Mouse (Mus musculus): Measurements from ENCODE around the gene Myo15.
"Not testable (repeated sequence)": the region's sequence is repeated elsewhere in the genome, so short reads cannot be mapped to it uniquely, and the experiment has no call there.

The Myo15 gene

DNA sequence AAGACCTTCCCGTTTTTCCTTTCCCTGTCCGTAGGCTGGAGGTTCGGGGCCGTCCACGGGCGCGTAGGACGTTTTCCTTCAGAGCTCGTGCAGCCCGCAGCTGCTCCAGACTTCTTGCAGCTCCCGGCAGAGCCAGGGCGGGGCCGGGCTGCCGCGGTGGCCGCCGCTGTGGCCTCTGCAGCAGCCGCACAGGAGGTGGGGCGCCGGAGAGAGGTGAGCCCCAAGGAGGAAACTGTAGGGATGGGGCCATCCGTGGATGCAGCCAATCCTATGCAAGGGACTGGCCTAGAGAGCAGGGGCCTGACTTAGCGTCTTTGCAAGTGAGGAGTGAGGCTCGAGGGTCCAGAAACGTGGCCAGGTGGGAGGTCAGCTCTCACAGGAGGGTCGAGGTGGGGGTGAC lies 40.4 kb downstream of the Myo15 start:
- DNase-seq: no peak

DNA sequence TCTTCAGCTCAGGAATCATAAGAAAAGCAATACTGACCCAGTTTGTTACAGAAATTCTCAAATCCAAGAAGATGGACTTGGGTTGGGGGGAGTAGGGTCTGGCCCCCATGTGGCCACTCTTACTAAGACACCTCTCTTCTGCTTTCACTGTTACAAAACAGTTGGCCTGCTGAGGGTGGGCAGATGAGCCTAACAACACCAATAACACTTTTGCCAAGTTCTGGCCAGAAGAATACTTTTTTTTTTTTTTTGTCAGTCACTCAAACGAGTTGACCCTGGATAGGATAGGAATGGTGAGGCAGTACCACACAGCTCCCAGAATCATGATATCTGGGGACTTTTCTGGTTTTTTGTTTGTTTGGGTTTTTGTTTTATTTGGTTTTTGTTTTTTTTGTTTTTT lies 42.8 kb downstream of the Myo15 start:
- no peak for DNase-seq

DNA sequence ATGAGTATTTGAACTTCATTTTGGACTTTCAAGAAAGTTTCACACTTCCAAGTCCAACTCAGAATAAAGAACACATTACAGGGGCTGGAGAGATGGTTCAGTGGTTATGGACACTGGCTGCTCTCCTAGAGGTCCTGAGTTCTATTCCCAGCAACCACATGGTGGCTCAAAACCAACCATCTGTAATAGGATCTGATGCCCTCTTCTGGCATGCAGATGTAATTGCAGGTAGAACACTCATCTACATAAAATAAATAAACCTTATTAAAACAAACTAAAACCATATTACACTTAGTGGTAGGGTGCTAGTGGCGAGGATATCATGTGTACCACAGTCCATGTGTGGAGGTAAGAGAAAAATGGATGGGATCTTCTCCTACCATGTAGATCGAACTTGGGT lies 43.4 kb downstream of the Myo15 start:
- DNase-seq: no peak

DNA sequence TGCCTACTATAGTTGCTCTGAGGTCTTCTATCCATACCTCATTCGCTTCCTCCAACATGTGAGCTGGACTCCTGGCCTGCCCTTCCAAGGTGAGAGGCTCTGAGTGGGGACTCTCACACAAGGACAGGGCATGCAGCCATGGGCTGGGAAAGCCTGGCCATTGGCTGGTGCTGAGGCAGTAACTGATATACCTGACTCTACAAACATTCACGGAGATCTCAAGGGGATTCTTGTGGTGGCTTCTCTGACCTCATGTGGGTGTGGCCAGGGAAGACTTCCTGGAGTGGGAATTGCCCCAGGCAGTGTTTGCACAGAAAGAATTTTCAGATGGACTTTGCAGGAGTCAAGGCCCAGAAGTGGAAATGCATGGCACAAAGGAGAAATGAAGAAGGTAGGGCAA lies 45.8 kb downstream of the Myo15 start:
- no peak for DNase-seq

DNA sequence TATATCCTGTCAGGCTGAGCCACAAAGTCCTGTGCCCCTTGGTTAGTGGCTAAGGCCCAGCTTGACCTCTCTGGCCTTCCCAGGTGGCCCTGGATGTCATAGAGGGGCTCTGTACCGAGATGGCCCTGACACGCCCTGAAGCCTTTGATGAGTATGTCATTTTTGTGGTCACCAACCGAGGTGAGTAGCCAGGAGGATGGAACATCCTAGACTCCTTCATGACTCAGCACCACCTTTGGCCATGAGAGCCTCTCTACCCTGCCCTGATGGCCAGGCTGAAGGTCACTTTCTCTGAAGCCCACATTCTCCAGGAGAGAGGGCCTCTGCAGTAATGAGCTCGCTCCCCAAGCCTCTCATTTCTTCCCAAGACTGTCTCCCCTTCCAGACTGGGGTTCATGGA lies 49.2 kb downstream of the Myo15 start:
- no peak for DNase-seq

DNA sequence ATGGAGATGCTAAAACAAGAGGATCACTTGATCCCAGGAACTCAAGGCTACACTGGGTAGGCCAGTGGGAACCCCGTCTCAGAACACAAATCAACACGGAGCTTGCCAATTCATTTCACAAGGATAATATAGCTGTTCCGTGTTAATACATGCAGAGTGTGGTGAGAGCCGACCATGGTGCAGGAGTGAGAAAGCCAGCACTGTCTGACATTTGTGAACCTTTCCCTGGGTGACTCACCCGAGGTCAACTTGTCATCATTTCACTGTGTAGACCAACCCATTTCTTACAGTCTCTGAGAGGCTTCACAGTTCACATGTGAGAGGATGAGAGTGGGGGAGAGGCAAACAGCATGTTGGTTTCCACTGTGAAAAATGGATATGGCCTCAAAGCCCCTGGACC lies 52.9 kb downstream of the Myo15 start:
- DNase-seq: no peak

DNA sequence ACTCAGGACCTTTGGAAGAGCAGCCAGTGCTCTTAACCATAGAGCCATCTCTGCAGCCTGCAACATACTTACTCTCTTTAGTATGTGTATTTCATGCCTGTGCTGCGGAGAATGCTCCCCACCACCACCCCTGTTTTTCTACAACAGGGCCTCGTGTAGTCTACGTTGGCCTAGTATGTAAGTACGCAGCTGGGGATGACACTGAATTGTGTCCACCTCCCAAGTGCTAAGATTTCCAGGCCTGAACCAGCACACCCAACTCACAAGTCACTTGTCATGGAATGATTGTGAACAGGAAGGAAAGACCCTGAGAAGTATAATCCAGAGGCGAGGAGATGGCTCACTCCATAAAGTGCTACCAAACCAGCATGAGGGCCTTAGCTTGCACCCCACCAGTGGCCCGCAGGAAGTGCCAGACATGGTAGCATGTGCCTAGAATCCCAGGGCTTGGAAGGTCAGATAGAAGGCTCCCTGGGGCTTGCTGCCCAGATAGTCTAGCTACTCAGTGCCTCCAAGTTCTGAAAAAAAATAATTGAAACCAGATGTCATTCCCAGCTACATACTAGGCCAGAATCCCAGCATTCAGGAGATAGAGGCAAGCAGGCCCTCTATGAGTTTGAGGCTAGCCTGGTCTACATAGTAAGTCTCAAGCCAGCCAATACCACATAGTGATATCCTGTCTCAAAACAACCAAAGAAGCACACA lies 53.7 kb downstream of the Myo15 start:
- no peak for DNase-seq

DNA sequence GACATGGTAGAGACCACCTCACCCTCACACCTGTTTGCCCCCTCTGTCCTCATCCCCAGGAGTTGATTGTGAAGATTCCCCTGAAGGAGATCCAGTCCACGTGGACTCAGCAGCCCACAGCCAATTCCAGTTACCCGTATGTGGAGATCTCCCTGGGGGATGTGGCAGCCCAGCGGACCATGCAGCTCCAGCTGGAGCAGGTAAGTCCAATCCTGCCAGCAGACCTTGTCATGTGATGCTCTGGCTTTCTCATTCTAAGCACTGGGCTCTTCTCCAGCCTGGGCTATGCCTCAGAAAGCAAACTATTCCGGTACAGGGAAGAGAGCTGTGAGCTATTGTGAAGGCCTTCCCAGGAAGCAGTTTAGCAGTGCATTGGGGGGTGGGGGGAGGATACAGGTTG lies 57.3 kb downstream of the Myo15 start:
- no peak for DNase-seq

DNA sequence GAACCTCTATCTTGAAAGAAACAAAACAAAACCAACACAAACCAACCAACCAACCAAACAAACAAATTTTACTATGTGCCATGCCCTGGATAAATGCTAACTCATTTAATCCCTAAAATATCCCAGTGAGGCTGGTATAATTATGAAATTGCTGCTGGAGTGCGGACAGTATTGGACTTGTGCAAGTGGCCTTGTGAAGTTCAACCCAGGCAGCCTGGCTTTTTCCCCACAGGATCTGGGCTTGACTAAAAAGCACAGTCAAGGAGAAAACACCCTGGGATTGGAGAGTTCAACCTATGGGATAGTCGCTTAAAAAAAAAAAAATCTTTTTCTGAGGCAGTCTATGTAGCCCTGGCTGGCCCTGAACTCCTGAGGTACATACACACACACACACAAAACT lies 66.5 kb downstream of the Myo15 start:
- DNase-seq: no peak

DNA sequence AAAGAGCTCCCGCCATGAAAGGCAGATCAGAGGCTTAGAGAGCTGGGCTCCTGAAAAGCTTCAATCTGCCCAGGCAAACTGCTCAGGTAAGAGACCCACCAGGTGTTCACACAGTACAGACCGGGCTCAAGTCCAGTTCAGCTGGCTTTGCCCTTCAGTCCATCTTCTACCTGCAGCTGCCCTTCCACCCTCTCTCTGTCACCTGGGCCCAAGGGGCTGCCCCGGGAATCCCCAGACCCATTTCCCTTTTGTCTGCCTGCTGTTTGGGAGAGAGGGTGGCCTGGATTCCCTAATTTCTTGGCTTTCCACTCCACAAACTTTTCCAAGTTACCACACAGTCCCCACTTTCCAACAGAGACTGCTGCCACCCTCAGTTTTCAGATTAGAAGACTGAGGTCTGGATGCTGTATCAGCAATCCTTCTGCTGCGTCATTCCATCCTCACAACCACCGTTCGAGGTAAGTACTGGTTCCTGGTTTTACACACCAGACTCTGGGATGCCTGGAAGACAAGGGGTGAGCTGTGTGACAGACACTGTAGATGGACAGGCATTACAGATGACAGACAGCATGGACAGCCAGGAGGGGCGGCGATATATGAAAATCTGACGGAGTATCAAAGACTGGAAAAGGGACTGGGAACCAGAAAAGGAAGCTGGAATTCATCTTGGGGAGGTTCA lies 67.2 kb downstream of the Myo15 start, which contains the start of gene Alkbh5:
Gene Alkbh5 (plus strand): TSS at position 202 of the 679 bp plus-strand sequence.
- peak; percentile 45 for DNase-seq

DNA sequence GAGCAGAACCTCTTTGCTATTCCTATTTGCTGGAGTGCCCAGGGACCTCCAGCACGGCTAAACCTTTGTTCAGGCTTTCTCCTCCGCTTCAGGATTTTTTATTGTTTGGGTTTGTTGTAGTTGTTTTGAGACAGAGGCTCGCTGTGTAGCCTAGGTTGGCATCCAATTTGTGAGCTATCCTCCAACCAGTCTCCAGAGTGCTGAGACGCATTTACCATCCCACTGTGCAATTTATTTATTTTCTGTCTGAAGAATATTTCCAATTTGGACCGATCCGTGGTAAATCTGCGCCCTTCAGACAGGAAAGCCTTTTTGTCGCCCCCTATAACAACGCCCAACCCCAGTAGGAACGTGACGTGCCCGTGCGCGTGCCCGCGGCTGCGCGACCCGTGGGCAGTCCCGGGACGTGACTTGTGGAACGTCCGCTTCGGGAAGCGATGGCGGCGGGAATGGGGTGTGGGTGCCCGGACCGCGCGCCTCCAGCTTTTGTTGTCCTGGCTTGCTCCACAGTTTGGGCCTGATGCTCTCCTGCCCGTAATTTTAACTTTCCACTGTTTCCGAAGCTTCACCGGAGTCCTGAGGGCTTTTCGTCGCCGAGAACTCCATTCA lies 67.8 kb downstream of the Myo15 start:
- peak; percentile 92 for DNase-seq

DNA sequence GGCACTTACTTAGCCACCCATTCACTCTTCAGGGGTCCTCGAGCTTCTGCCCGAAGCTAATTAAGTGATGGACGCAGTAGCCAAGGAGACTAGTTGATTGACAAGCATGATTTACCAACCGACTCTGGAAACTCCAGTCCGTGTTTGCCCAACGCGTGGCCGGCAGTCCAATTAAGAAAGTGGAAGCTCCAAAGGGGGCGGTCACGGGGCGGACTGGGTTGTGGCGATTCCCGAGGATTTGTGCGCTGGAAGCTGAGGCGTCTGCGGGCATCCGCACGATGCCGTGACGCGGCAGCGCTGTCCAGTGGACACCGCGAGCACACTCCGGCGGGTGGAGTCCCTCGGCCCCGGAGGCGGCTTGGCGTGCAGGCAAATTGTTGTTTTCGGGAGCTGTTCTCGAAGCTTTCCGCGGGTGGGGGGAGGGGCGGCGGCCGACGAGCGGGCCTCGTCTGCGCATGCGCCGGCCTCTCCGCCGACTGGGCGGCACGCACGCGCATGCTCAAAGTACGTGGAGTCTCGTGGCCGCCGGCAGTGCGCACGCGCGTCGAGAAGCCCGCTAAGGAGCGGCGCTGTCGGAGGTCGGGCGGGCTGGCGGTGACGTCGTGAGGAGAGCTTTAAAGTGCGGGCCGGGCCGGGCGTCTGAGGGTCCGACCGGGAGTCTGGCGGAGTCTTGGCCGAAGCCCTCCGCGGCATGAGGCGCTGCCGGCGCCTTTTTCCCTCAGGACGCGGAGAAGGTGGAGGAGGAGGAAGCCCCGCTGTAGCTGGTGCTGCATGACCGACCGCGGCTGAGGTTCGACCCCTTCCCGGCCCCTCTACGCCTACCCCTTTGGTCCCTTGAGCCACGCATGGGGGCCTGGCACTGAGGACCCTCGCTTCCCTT lies 68.6 kb downstream of the Myo15 start:
- peak; percentile 98 for DNase-seq

DNA sequence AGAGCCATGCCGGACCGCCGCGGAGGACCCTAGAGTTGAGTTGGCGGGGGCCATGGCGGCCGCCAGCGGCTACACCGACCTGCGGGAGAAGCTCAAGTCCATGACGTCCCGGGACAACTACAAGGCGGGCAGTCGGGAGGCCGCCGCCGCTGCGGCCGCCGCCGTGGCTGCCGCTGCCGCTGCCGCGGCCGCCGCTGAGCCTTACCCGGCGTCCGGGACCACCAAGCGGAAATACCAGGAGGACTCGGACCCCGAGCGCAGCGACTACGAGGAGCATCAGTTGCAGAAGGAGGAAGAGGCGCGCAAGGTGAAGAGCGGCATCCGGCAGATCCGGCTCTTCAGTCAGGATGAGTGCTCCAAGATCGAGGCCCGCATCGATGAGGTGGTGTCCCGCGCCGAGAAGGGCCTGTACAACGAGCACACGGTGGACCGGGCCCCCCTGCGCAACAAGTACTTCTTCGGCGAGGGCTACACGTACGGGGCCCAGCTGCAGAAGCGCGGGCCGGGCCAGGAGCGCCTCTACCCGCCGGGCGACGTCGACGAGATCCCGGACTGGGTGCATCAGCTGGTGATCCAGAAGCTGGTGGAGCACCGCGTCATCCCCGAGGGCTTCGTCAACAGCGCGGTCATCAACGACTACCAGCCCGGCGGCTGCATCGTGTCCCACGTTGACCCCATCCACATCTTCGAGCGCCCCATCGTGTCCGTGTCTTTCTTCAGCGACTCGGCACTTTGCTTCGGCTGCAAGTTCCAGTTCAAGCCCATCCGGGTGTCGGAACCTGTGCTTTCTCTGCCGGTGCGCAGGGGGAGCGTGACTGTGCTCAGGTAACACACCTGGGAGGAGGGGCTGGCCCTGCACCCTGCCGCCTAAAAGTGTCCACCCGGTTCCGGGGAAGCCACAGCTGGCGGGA lies 69.5 kb downstream of the Myo15 start:
- peak; percentile 39 for DNase-seq

DNA sequence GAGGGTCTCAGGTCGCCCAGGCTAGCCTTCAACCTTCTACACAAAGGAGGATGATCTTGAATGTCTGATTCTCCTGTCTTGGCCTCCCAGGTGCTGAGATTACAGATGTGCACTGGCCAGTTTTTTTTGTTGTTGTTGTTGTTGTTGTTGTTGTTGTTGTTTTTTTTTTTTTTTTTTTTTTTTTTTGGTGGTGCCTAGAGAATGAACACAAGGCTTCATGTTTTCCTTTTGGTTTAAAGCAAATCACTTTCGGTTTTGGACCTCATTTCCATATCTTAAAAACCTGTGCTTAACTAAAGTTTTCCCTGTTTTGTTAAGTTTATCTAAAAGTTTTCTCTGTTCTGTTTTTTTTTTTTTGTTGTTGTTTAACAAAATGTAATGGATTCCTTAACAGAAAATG lies 70.4 kb downstream of the Myo15 start:
- DNase-seq: no peak

DNA sequence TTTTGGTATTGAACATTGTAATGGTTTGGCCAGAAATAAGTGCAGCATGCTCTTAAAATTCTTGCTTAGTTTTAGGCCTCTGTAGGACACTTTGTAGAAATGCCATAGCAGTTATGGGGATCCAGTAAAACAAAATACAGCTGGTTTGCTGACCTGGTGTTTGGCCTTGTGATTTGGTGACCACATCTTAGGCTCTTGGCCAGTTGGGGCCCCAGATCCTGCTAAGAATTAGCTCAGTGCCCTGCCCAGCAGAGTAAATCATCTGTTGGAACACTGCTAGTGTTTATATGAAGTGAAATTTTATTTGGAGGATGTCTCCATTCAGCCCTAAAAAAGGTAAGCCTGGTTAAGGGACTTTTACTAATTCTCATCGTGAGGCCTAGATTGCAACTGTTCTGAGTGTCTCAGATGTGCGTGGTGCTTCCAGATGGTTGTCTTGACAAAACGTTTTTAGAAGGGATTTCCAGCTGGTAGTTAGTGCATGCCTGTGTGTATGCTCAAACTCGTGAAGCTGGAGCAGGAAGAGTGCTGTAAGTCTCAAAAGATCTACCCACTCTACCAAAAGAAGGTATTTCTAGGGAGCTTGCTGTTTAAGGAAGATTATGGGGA lies 71.0 kb downstream of the Myo15 start:
- DNase-seq: no peak

DNA sequence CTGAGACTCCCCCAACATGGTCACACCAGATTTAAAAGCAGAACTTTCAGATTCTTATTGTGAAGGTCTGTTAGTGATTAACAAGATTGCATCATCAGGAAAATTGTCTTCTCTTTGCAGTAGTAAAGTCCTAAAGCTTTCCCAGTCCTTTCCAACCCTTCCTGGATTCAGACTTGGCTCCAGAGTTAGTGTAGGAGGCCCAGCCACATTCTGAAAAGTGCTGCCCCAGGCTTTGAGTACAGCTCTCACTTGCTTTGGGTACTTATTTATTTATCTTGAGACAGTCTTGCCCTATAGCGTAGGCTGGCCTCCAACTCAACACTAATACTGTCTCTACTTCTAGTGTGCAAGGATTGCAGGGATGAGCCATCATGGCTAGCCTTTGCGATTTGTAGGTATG lies 71.6 kb downstream of the Myo15 start:
- DNase-seq: no peak

DNA sequence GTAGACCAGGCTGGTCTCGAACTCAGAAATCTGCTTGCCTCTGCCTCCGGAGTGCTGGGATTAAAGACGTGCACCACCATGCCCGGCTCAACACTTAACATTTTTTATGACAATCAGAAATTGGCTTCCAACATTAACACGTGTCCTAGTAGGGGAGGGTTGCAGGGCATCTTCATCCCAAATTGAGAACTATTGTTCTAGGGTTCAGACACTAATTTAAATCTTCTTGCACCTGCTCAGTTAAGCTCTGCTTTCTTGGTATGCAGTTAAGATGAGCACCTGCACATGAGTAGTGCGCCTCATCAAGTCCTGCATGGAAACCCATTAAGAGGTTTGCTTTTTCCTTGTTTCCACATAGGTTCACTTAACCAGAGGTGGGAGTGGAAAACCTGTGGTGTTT lies 72.7 kb downstream of the Myo15 start:
- DNase-seq: no peak

DNA sequence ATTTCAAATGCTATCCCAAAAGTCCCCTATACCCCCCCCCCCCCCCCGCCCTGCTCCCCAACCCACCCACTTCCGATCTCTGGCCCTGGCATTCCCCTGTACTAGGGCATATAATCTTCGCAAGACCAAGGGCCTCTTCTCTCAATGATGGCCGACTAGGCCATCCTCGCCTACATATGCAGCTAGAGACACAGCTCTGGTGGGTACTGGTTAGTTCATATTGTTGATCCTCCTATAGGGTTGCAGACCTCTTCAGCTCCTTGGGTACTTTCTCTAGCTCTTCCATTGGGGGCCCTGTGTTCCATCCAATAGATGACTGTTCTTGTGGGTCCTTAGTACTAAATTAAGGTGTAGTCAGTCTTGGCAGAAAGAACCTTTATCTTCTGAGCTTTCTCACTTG lies 74.1 kb downstream of the Myo15 start:
- DNase-seq: not testable (repeated sequence)

DNA sequence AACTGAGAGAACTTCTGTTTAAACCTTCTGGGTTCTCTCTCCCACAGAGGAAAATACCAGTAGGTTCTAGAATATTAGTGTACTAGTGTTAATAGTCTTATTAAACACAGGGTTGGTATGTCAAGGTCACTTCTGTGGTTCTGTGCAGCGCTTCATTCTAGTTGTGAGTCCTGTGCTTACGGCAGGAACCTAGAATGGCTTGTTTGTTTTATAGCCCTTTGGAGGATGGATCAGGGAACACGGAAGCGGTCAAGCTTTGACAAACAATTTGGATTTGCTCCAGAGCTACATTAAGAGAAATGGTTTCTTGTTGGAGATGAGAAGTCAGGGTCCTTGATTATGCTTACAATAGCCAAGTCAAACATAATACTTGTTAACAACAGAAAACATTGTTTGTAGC lies 76.3 kb downstream of the Myo15 start:
- no peak for DNase-seq

DNA sequence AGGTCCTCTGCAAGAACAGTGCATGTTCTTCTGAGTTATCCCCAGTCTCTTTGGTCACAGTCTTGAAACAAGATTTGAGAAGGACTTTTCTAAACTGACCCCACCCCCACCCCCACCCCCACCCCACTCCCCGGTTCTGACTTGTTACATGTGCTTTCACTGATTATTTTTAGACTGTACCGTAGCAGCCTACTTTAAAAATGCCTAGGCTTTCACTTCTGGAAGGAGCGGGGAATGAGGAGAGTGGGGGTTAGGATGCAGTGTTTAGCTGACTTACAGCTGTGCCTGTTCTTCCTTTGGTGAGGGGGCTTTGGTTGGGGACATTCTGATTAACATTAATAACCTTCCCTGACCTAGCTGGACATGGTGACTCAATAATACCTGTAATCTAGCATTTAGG lies 79.0 kb downstream of the Myo15 start:
- no peak for DNase-seq

DNA sequence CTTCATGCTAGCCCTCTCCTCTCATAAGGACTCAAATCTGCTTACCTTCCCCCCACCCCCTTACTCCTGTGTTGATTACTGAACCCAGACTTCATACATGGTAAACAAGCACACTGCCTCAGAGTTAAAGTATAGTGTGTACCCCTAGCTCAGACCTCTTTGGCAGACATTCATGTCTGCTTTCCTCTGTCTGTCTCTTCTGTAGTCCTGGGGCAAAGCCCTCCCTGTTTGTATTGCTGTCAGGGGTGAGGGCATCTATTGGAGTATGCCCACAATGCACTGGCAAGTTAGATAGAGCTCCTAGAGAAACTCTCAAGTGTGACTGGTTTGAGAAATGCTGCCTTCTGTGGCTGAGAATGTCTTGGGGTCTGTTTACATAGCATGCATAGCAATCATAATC lies 84.0 kb downstream of the Myo15 start:
- DNase-seq: no peak

DNA sequence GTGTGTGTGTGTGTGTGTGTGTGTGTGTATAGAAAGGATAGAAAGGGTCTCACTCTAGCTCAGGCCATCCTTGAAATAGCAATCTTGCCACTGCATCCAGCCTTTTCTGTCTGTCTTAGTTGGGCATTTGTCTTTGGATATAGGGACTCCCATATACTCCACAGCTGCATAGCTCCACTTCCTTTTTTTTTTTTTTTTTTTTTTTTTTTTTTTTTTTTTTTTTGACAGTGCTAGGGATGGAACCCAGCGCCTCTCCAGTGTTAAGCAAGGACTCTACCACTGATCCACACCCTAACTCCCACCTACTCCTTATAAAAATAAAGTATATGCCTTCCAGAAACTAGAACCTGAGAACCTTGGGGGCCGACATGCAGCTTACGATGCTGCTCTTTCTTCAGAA lies 88.5 kb downstream of the Myo15 start:
- DNase-seq: no peak

Measured in cerebellum, adult 8-10 months (tissue).